Mouse (Mus musculus) limb, embryonic 12.5 days (tissue): ENCODE results near the gene Lbx1. TPM values are rescaled to one million over a fixed set of nuclear protein-coding genes. Genes with fewer than 3 reads are reported as not detected.

Experiments used
- polyA plus RNA-seq: library from polyadenylated mRNA; unstranded; fragments of >200 nt; fragmentation: Nextera tagmentation; extraction: Ambion mirVana; gene quantifications from 2 replicates; pipeline ENCODE4 v1.2.1, GENCODE M21; 2016

Lbx1 gene
- polyA plus RNA-seq, 1 experiment from 2014 or later, result 3.1 TPM

Other genes with a start within 250 kb of the Lbx1 start
- gene Sema4g, start 246.7 kb downstream of the Lbx1 start, polyA plus RNA-seq, result 6.5 and 6.9 TPM in 2 replicates
- gene Twnk, start 230.1 kb downstream of the Lbx1 start, polyA plus RNA-seq, result 27.8 and 27.9 TPM in 2 replicates
- 77.5 and 78.5 TPM in 2 replicates for gene Mrpl43, start 229.4 kb downstream of the Lbx1 start, polyA plus RNA-seq
- 105 TPM in 2 replicates for gene Lzts2, start 221.4 kb downstream of the Lbx1 start, polyA plus RNA-seq
- 0.20 and 0.56 TPM in 2 replicates for gene Pdzd7, start 190.1 kb downstream of the Lbx1 start, polyA plus RNA-seq
- 18.3 and 19.2 TPM in 2 replicates for gene Sfxn3, start 188.3 kb downstream of the Lbx1 start, polyA plus RNA-seq
- 3.3 and 4.1 TPM in 2 replicates for gene Kazald1, start 160.6 kb downstream of the Lbx1 start, polyA plus RNA-seq
- 0.39 and 0.63 TPM in 2 replicates for gene Tlx1, start 85.1 kb downstream of the Lbx1 start, polyA plus RNA-seq
- 55.7 and 56.9 TPM in 2 replicates for gene Btrc, start 127.9 kb upstream of the Lbx1 start, polyA plus RNA-seq